Comparison of ENCODE assay signal across 8 mouse cellular contexts in genomic region chr1:119503181-119503580, GRCm38 (mm10). TPM values are rescaled to one million over a fixed set of nuclear protein-coding genes. Genes with fewer than 3 reads are reported as not detected.
DNase-seq lines count a peak whose midpoint lies in the region; ATAC-seq and TF ChIP-seq lines count a peak whose summit lies in the region.

No protein-coding gene starts in this region.

- no peak for TF ChIP-seq CTCF in kidney, postnatal 0 days (IDR thresholded peaks at IDR 0.05; ENCODE audit: low read depth)
- TF ChIP-seq CTCF in embryonic fibroblast, embryonic 13.5 days (IDR thresholded peaks at IDR 0.05; ENCODE audit: borderline replicate concordance, insufficient read depth, low read length), result no peak
- TF ChIP-seq CTCF in intestine, postnatal 0 days (IDR thresholded peaks at IDR 0.05; ENCODE audit: low read depth), result no peak

- no peaks in the 10 kb centered on the region for H3K27me3 ChIP-seq in kidney, postnatal 0 days (ENCODE audit: insufficient read depth, low read length)
- H3K27me3 ChIP-seq in intestine, postnatal 0 days (replicated peaks; ENCODE audit: control insufficient read depth, insufficient read depth, low read length), result no peaks in the 10 kb centered on the region
- peaks cover 6% of the 10 kb centered on the region; the same call in 1 of the 2 replicates for H3K27me3 ChIP-seq in neural tube, embryonic 13.5 days

- WGBS in kidney, postnatal 0 days, result 53% methylated on average over 3 of the region's 3 CpGs
- 56% methylated on average over 3 of the region's 3 CpGs for WGBS in intestine, postnatal 0 days
- 79% methylated on average over 3 of the region's 3 CpGs for WGBS in neural tube, embryonic 13.5 days

- 0 out of 2 replicates have a peak overlapping the region, but pooled peaks have one; percentile 0 for H3K27ac ChIP-seq in kidney, postnatal 0 days
- peak overlapping the region; percentile 74 for H3K27ac ChIP-seq in embryonic fibroblast, embryonic 13.5 days (ENCODE audit: insufficient read depth, low read length)
- H3K27ac ChIP-seq in intestine, postnatal 0 days (ENCODE audit: low read depth, low read length), result no peak overlapping the region
- no peak overlapping the region for H3K27ac ChIP-seq in neural tube, embryonic 13.5 days (replicated peaks)

- DNase-seq in kidney, postnatal 0 days (ENCODE audit: low spot score), result no peak
- no peak for DNase-seq in kidney, postnatal 36 days
- no peak for DNase-seq in thymus, postnatal 36 days
- no peak for DNase-seq in MN1 (ENCODE audit: low spot score)
- DNase-seq in gastrocnemius, postnatal 25 days, result no peak

- peak overlapping the region; percentile 70 for H3K4me2 ChIP-seq in kidney, postnatal 0 days (ENCODE audit: low read length)
- peak overlapping the region; percentile 67 for H3K4me2 ChIP-seq in intestine, postnatal 0 days (replicated peaks; ENCODE audit: low read depth)
- peak overlapping the region; percentile 75 for H3K4me2 ChIP-seq in neural tube, embryonic 13.5 days

- peaks cover 24% of the 10 kb centered on the region for H3K4me1 ChIP-seq in kidney, postnatal 0 days (replicated peaks; ENCODE audit: insufficient read depth, low read length)
- 0 out of 2 replicates have a peak, but pooled peaks cover 3% of the 10 kb centered on the region for H3K4me1 ChIP-seq in embryonic fibroblast, embryonic 13.5 days (ENCODE audit: control insufficient read depth, insufficient read depth, low read length)
- H3K4me1 ChIP-seq in intestine, postnatal 0 days (replicated peaks; ENCODE audit: control insufficient read depth, insufficient read depth, low read length), result 0 out of 2 replicates have a peak, but pooled peaks cover 11% of the 10 kb centered on the region
- H3K4me1 ChIP-seq in neural tube, embryonic 13.5 days (replicated peaks), result peaks cover 34% of the 10 kb centered on the region

- ATAC-seq in kidney, postnatal 0 days (replicated peaks; ENCODE audit: low FRiP score, low read depth), result no peak
- no peak for ATAC-seq in intestine, postnatal 0 days
- no peak for ATAC-seq in neural tube, embryonic 13.5 days (ENCODE audit: low read depth)

- 0 out of 2 replicates have a peak, but pooled peaks cover 8% of the 10 kb centered on the region for H3K36me3 ChIP-seq in kidney, postnatal 0 days (ENCODE audit: insufficient read depth, low read length)
- peaks cover 10% of the 10 kb centered on the region; the same call in 1 of the 2 replicates for H3K36me3 ChIP-seq in intestine, postnatal 0 days (ENCODE audit: control insufficient read depth, insufficient read depth)
- H3K36me3 ChIP-seq in neural tube, embryonic 13.5 days, result peaks cover 6% of the 10 kb centered on the region; the same call in 1 of the 2 replicates

- TF ChIP-seq POLR2A in embryonic fibroblast, embryonic 13.5 days (IDR thresholded peaks at IDR 0.05; ENCODE audit: low read depth, low read length), result no peak

- H3K9ac ChIP-seq in kidney, postnatal 0 days (ENCODE audit: low read depth, low read length), result peak overlapping the region; percentile 68; the same call in 1 of the 2 replicates
- H3K9ac ChIP-seq in intestine, postnatal 0 days (ENCODE audit: low read depth, low read length), result peak overlapping the region; percentile 68
- H3K9ac ChIP-seq in neural tube, embryonic 13.5 days, result peak overlapping the region; percentile 79; the same call in 1 of the 2 replicates

- H3K9me3 ChIP-seq in kidney, postnatal 0 days (replicated peaks; ENCODE audit: low read length), result no peaks in the 10 kb centered on the region
- H3K9me3 ChIP-seq in intestine, postnatal 0 days (ENCODE audit: control insufficient read depth), result no peaks in the 10 kb centered on the region
- no peaks in the 10 kb centered on the region; the same call in 1 of the 2 replicates for H3K9me3 ChIP-seq in neural tube, embryonic 13.5 days

- peak overlapping the region; percentile 66 for H3K4me3 ChIP-seq in kidney, postnatal 0 days (replicated peaks; ENCODE audit: low read depth, low read length)
- peak overlapping the region; percentile 81 for H3K4me3 ChIP-seq in embryonic fibroblast, embryonic 13.5 days (ENCODE audit: insufficient read depth, low read length)
- H3K4me3 ChIP-seq in intestine, postnatal 0 days (ENCODE audit: low read depth, low read length), result peak overlapping the region; percentile 62
- H3K4me3 ChIP-seq in neural tube, embryonic 13.5 days, result peak overlapping the region; percentile 78

RNA-seq across cellular contexts. Expression of gene Ralb, which starts 1.4 kb away (rescaled TPM):
- 129 and 141 TPM in 2 replicates for polyA plus RNA-seq in kidney, postnatal 0 days (2015; fragmentation: Nextera tagmentation; extraction: Ambion mirVana)
- polyA plus RNA-seq in embryonic fibroblast, embryonic 13.5 days (2011; ENCODE audit: insufficient read length, low read depth, missing spikeins), result 66.1 and 70.7 TPM in 2 replicates
- 145 and 152 TPM in 2 replicates for polyA plus RNA-seq in intestine, postnatal 0 days (2015; fragmentation: Nextera tagmentation; extraction: Ambion mirVana)
- polyA plus RNA-seq in neural tube, embryonic 13.5 days (2015; fragmentation: Nextera tagmentation; extraction: Ambion mirVana), result 78.2 and 81.4 TPM in 2 replicates
- total RNA-seq in gastrocnemius, postnatal 25 days (2021), result 10 to 100 TPM in 1 of 2 experiments, 1 to 10 TPM in 1; 7.7 to 10.4 TPM

RNA-seq across cellular contexts. Expression of gene Tmem185b, which starts 22.8 kb away (rescaled TPM):
- 30.6 and 34.6 TPM in 2 replicates for polyA plus RNA-seq in kidney, postnatal 0 days (2015; fragmentation: Nextera tagmentation; extraction: Ambion mirVana)
- polyA plus RNA-seq in embryonic fibroblast, embryonic 13.5 days (2011; ENCODE audit: insufficient read length, low read depth, missing spikeins), result 18.4 and 22.1 TPM in 2 replicates
- 21.6 and 25.1 TPM in 2 replicates for polyA plus RNA-seq in intestine, postnatal 0 days (2015; fragmentation: Nextera tagmentation; extraction: Ambion mirVana)
- 16.7 and 17.4 TPM in 2 replicates for polyA plus RNA-seq in neural tube, embryonic 13.5 days (2015; fragmentation: Nextera tagmentation; extraction: Ambion mirVana)
- 1 to 10 TPM; 3.7 to 4.3 TPM for total RNA-seq in gastrocnemius, postnatal 25 days (2021)

Comparison
In these comparisons a context has a peak if more than half of its experiments do, and no peak if none do; other contexts are left out.
1. H3K27ac ChIP-seq: peak in kidney, postnatal 0 days (single experiment) and embryonic fibroblast, embryonic 13.5 days (single experiment); none in intestine, postnatal 0 days (single experiment) and neural tube, embryonic 13.5 days (single experiment).
2. Peak in every context shown above with its lines, with median percentiles within 50 percentile points of each other: H3K4me2 ChIP-seq, H3K4me3 ChIP-seq and H3K9ac ChIP-seq.